Mouse (Mus musculus) testis, adult 2 months (tissue): Measurements from ENCODE around the gene Mtfr2. TPM values are rescaled to one million over a fixed set of nuclear protein-coding genes. Genes with fewer than 3 reads are reported as not detected.

Experiments
- H3K27ac ChIP-seq: fragments of 200-500 bp; 2 replicates; pipeline ENCODE4 v1.5.1; 2012; ENCODE audit warnings: low read depth, low read length; ENCODE audit not compliant: control insufficient read depth, insufficient read depth
- H3K27me3 ChIP-seq: fragments of 200-500 bp; 2 replicates; pipeline ENCODE4 v1.6.1; 2012; ENCODE audit warnings: mild to moderate bottlenecking, low read length, moderate library complexity; ENCODE audit not compliant: control insufficient read depth, insufficient read depth
- H3K36me3 ChIP-seq: fragments of 200-500 bp; 2 replicates; pipeline ENCODE4 v1.6.1; 2012; ENCODE audit warnings: mild to moderate bottlenecking, low read length; ENCODE audit not compliant: control insufficient read depth, insufficient read depth
- H3K4me1 ChIP-seq: fragments of 200-500 bp; 2 replicates; pipeline ENCODE4 v1.6.1; 2012; ENCODE audit warnings: low read length; ENCODE audit not compliant: control insufficient read depth, insufficient read depth
- H3K4me3 ChIP-seq: fragments of 200-500 bp; 2 replicates; pipeline ENCODE4 v1.5.1; 2012; ENCODE audit warnings: low read depth, mild to moderate bottlenecking, low read length, moderate library complexity, mixed read lengths; ENCODE audit not compliant: control insufficient read depth
- CTCF ChIP-seq: fragments of 200-500 bp; IDR thresholded peaks from 2 replicates; pipeline ENCODE4 v1.5.1; 2012; ENCODE audit warnings: low read depth, mild to moderate bottlenecking, inconsistent platforms, low read length, moderate library complexity; ENCODE audit not compliant: control insufficient read depth, insufficient read depth, insufficient replicate concordance
- POLR2A ChIP-seq: fragments of 200-500 bp; IDR thresholded peaks from 2 replicates; pipeline ENCODE4 v1.6.1; 2012; ENCODE audit warnings: low read depth, mild to moderate bottlenecking, inconsistent platforms, low read length, moderate library complexity; ENCODE audit not compliant: control insufficient read depth
- polyA plus RNA-seq: library from polyadenylated mRNA; depleted of rRNA; stranded (reverse); fragments of >200 nt; gene quantifications from 2 replicates; pipeline ENCODE4 v1.2.3, GENCODE M21; 2012; rRNA removed

Gene Mtfr2
- 8.2 and 10.6 TPM in 2 replicates for polyA plus RNA-seq

DNA sequence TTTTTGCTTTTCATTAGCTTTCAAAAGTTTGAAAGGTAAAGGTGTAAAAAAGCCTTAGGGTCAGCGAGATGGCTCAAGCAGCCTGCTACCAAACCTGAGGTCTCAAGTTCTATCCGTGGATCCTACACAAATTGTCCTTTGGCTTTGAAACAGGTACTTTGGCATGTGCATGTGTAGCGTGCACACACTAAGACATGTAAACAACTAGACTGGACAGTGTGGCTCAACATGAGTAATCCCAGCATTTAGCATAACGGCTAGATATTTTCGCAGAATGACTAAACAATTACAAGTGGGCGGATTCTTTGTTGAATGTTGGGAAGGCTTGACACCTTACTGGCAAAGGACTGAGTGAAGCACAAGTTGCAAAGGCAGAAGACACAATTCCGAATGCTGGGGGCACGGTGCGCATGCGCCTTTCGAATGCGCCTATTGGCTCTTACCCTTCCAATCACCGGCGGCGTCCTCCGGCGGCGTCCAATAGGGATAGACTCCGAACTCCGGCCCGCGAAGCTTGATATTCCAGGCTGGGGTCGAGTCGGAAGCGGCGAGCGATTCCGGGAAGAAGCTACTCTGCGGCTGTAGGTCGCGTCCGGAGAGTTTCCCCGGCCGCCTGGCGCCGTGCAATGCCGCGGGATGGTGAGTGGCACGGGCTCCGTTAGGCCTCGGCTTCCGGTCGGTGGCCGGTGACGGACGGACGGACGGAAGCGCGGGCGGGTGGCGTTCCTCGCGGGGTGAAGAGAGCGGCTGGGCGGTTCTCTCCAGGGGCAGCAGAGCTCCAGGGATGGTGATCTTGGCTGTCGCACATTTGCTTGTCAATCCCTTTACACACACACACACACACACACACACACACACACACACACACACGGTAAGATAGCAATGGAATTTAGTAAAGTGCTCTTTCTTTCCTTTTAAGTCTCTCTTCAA, at the start of gene Mtfr2:
Gene Mtfr2, plus strand, starts transcription at position 486 of the 930 bp plus-strand sequence.
- Histone ChIP-seq H3K27me3 (no peaks in the 10 kb centered on the region), H3K36me3 (no peaks in the 10 kb centered on the region), H3K4me1 (no peaks in the 10 kb centered on the region), H3K4me3 (peak within 1 kb of the TSS; percentile 93), H3K27ac (peak within 1 kb of the TSS; percentile 45)
- TF ChIP-seq CTCF (no peak), POLR2A (peak; percentile 62; the same call in 1 of the 2 replicates)

DNA sequence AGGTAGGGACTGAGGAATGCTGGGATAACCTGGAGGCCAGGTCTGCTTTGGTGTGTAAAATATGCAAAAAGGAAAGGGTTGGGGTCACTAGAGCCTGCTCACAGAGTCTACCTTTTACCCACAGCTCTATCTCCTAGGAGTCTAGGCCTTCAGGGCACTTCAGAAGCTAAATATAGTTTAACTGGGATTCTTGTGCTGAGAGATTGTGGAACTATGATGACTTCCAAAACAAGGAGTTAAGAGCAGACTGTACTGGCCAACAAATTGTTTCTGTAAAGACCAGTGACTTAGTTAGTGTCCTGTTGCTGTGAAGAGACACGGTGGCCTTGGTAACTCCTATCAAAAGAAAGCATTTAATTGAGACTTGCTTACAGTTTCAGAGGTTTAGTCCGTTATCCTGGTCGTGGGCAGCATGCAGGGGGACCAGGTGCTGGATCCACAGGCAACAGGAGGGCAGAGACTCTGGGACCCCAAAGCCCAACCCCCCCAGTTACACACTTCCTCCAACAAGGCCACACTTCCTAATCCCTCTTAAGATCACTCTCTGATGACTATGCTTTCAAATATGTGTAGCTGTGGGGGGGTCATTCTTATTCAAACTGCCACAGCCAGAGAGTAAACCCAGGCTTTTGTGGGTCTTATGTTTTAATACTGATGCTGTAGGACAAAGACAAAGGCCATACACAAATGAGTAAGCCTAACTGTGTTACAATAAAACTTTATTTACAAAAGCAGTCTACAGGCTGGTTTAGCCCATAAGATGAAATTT, 49.2 kb upstream of the Mtfr2 start:
- H3K27me3 ChIP-seq: no peaks in the 10 kb centered on the region
- H3K4me3 ChIP-seq: no peak overlapping the region
- no peak for TF ChIP-seq CTCF
- no peak for TF ChIP-seq POLR2A
- H3K36me3 ChIP-seq: no peaks in the 10 kb centered on the region
- 0 out of 2 replicates have a peak, but pooled peaks cover 2% of the 10 kb centered on the region for H3K4me1 ChIP-seq
- no peak overlapping the region for H3K27ac ChIP-seq

DNA sequence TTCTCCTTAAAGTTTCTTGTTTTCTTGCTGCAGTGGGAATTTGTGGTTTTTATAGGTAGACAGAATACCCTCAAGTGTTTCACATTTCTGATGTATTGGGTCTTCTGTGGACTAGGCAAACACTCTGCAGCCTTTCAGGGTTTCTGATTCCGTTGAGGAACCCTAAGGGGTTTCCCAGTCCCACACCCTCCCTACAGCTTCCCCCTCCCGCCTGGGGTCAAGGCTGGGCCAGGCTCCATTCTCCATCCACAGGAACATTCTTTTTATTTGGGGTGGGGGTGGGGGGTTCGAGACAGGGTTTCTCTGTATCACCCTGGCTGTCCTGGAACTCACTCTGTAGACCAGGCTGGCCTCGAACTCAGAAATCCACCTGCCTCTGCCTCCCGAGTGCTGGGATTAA, 48.5 kb upstream of the Mtfr2 start:
- H3K27me3 ChIP-seq: no peaks in the 10 kb centered on the region
- no peak overlapping the region for H3K4me3 ChIP-seq
- H3K36me3 ChIP-seq: no peaks in the 10 kb centered on the region
- H3K4me1 ChIP-seq: no peaks in the 10 kb centered on the region
- TF ChIP-seq POLR2A: no peak
- TF ChIP-seq CTCF: no peak
- H3K27ac ChIP-seq: no peak overlapping the region

DNA sequence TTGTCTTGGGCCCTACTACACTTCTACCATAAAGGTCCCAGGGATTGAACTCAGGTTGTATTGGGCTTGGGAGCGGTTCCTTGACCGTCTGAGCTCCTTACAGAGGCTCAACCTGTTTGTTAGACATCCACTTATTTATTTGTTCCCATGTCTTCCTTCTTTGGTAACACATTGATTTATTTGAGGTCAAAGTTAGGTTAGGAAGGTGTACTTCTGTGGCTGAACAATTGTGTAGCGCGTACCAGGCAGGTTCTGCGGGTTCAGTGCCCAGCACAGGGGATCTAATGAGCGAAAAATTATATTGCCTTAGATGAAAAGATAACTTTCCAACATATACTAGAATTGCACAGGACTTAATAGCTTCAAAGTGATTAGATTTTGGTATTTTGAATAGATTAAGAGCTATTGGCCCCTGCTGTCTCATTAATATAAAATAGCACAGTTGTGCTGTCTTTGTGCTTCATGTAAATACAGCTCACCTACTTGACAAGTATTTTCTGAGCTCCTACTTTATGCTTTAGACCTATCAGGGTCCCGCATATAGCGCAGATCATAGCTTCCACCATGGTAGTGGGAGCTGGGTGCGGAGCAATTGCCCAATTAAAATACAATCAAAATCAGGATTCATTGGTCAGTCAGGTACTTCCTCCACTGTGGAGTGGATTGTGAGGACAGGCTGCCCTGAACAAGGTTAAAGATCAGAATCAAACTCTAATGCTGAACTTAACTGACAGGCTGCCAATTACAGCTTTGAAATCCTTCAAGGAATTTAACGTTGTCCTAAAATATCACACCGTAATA, 36.4 kb upstream of the Mtfr2 start:
- peak overlapping the region; percentile 100 for H3K4me3 ChIP-seq
- peaks cover 3% of the 10 kb centered on the region; the same call in 1 of the 2 replicates for H3K4me1 ChIP-seq
- no peaks in the 10 kb centered on the region for H3K27me3 ChIP-seq
- TF ChIP-seq POLR2A (no peak), CTCF (no peak)
- H3K27ac ChIP-seq: peak overlapping the region; percentile 100
- H3K36me3 ChIP-seq: no peaks in the 10 kb centered on the region

DNA sequence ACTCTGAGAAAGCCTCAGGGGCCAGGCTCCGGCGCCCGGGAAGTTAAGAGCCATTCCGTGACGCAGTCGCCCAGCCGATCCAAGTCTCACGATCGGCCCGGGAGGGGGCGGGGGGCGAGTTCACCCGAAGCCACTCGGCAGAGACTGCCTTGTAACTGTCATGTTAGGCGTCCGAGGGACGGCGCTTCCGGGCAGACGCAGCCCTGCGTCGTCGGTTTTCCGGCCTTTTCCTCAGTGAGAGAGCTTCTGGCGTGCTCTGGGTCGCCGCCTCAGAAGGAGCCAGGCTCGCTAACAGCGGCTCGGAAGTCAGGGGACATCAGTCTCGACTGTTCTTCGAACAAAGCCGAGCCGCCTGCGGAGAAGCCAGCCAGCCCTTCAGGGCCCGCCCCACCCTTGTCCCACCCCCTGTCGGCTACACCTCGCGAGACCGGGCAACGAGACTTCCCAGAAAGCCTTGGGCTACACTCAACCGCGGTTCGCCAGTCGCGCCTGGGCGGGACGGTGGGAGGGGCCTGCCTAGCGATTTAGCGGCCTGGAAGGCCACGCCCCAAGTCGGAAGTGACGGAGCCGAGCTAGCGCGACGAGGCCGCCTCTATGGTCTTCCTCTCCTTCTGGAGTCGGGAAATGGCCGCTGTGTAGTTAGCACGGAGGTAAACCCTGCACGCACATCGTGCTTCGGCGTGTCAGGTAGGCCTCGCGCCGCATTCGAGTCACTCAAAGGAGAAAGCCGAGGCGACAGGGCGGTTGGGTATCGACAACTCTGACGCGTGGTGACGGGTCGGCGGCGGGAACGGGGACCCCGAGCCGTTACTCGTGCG, 35.4 kb upstream of the Mtfr2 start, which contains the start of gene Bclaf1:
Gene Bclaf1, plus strand, starts transcription at position 552 of the 818 bp plus-strand sequence.
- H3K36me3 ChIP-seq: no peaks in the 10 kb centered on the region
- TF ChIP-seq CTCF (no peak), POLR2A (peak; percentile 98)
- peak within 1 kb of the TSS; percentile 100 for H3K27ac ChIP-seq
- H3K4me1 ChIP-seq: peaks cover 3% of the 10 kb centered on the region; the same call in 1 of the 2 replicates
- no peaks in the 10 kb centered on the region for H3K27me3 ChIP-seq
- peak within 1 kb of the TSS; percentile 100 for H3K4me3 ChIP-seq

DNA sequence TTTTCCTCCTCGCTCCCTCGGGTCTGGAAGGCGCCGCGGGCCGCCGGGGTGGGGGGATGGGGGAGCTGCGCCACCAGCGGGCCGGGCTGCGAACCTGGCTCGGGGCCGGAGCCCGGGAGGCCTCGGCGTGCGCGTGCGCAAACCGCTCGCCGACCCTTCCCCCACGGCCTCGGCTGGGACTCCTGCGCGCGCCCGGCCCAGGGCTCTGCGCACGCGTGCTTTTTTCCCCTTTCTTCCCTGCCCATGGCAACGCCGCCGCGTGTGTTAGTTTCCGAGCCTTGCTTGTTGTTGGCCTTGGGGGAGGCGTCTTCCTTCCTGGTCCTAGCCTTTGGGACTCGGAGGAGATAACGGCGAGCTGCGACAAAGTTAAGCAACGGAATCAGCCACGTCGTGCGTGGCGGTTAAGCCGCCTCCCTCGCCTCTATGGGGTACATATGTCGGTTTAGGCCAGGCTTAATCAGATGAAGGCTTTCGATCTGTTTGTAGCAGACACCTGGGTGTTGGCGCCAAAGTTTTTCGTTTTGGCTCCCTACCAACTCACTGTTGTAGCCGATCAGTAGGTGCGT, 34.8 kb upstream of the Mtfr2 start:
- H3K27ac ChIP-seq: peak overlapping the region; percentile 100
- no peak for TF ChIP-seq CTCF
- H3K4me1 ChIP-seq: peaks cover 3% of the 10 kb centered on the region; the same call in 1 of the 2 replicates
- H3K36me3 ChIP-seq: no peaks in the 10 kb centered on the region
- peak overlapping the region; percentile 100 for H3K4me3 ChIP-seq
- H3K27me3 ChIP-seq: no peaks in the 10 kb centered on the region
